Mouse (Mus musculus): ENCODE data around the gene Flot2. TPM values are rescaled to one million over a fixed set of nuclear protein-coding genes. Genes with fewer than 3 reads are reported as not detected.

Gene Flot2
- polyA plus RNA-seq (2015; fragmentation: Nextera tagmentation; extraction: Ambion mirVana), result 80.5 and 86.4 TPM in 2 replicates

- peak within 1 kb of the TSS; percentile 81 for H3K4me3 ChIP-seq
- peak within 1 kb of the TSS; percentile 89 for H3K27ac ChIP-seq
- H3K4me2 ChIP-seq, result peak within 1 kb of the TSS; percentile 72
- H3K36me3 ChIP-seq, result peaks cover 35% of the 10 kb centered on the region
- no peaks in the 10 kb centered on the region for H3K9me3 ChIP-seq
- H3K9ac ChIP-seq, result peak within 1 kb of the TSS; percentile 97
- peaks cover 44% of the 10 kb centered on the region for H3K4me1 ChIP-seq (replicated peaks)
- H3K27me3 ChIP-seq, result no peaks in the 10 kb centered on the region
- peak; percentile 83 for ATAC-seq (ENCODE audit: low FRiP score)
- 2% methylated on average over 53 of the region's 55 CpGs for WGBS
Observed at GRCm38 (mm10) chr11:78037831-78038752, at the start of gene Flot2. TSS of gene Flot2 (plus strand) at chr11:78037931.

DNA sequence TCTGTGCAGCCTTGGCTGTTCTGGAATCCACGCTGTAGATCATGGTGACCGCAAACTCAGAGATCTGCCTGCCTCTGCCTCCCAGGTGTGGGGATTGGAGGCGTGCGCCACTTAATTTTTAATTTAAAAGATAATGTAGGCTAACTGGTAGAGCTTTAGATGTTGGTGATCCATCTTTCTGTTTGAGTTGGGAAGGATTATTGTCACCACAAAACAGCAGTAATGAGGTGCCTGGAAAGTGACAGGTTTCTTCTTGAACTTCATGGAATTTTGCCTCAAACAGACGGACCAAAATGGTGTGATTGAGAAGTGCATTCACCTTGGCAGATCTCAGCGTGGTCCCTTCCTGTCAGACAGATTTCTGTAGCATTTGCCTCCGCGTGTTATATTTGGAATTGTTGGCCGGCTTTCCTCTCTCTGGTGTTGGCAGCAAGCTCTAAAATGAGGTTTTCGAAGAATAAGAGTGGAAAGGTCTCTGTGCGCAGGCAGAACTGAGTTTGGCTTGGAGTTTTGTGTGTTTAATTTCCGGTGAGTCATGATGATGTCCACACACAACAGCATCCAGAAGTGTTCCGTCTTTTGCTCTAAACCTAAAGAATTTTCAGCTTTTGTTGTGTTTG is 48.5 kb upstream of the Flot2 start:
- no peaks in the 10 kb centered on the region for H3K27me3 ChIP-seq
- no peak overlapping the region for H3K4me2 ChIP-seq
- peaks cover 18% of the 10 kb centered on the region for H3K4me1 ChIP-seq (replicated peaks)
- WGBS, result 96% methylated on average over 13 of the region's 13 CpGs
- H3K4me3 ChIP-seq, result no peak overlapping the region
- H3K27ac ChIP-seq, result no peak overlapping the region
- no peak for ATAC-seq (ENCODE audit: low FRiP score)
- H3K9ac ChIP-seq, result no peak overlapping the region
- H3K36me3 ChIP-seq, result peaks cover 26% of the 10 kb centered on the region
- H3K9me3 ChIP-seq, result no peaks in the 10 kb centered on the region

DNA sequence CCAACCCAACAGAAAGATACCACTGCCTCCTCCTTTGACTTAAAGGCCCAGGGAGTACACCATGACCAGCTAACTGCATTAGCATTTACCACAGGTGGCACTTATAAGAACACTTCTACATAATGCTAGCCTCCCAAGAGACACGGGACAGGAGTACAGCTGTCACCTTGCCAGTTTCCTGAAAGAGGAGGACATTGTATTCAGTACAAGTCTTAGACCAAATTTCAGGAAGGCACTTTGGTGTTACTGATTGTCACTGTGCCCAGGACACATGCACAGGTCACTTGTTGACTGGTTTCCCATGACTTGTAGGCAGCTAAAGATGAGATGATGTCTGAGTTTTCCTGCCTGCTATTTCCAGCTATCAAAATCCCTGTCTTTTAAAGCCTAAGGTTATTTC is 42.2 kb upstream of the Flot2 start:
- peaks cover 11% of the 10 kb centered on the region; the same call in 1 of the 2 replicates for H3K36me3 ChIP-seq
- H3K4me3 ChIP-seq, result no peak overlapping the region
- H3K9me3 ChIP-seq, result no peaks in the 10 kb centered on the region
- no peaks in the 10 kb centered on the region for H3K27me3 ChIP-seq
- no peak for ATAC-seq (ENCODE audit: low FRiP score)
- 0 out of 2 replicates have a peak, but pooled peaks cover 4% of the 10 kb centered on the region for H3K4me1 ChIP-seq (replicated peaks)
- no peak overlapping the region for H3K9ac ChIP-seq
- H3K27ac ChIP-seq, result no peak overlapping the region
- H3K4me2 ChIP-seq, result no peak overlapping the region
- 100% methylated on average over 1 of the region's 1 CpGs for WGBS

- ATAC-seq (ENCODE audit: low FRiP score), result no peak
- 97% methylated on average over 5 of the region's 5 CpGs for WGBS
- Histone ChIP-seq H3K4me3 (no peak overlapping the region), H3K4me2 (no peak overlapping the region), H3K27me3 (no peaks in the 10 kb centered on the region), H3K9me3 (no peaks in the 10 kb centered on the region), H3K36me3 (peaks cover 53% of the 10 kb centered on the region), H3K4me1 (replicated peaks) (peaks cover 11% of the 10 kb centered on the region), H3K27ac (no peak overlapping the region), H3K9ac (no peak overlapping the region)
Observed at GRCm38 (mm10) chr11:78006446-78006845, 31.3 kb upstream of the Flot2 start.

DNA sequence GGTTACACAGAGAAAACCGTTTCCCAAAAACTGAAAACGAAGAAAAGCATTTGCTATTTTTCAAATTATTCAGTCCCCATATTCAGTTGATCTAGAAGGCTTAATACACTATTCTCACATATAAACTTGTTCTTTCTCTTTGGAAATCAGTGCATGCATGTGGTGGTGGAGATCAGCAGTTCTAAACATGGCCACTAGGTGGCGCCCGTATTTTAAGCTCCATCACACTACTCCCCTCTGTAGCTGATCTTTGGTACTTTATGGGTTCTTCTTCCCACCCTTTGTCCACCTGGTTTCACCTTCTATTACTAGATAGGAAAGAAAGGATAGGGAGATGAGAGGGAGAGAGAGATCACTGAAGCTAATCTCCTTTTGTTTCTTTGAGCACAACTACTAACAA is 18.1 kb upstream of the Flot2 start:
- H3K4me1 ChIP-seq (replicated peaks), result no peaks in the 10 kb centered on the region
- no peak overlapping the region for H3K4me3 ChIP-seq
- H3K9me3 ChIP-seq, result no peaks in the 10 kb centered on the region
- 21% methylated on average over 4 of the region's 4 CpGs for WGBS
- no peak for ATAC-seq (ENCODE audit: low FRiP score)
- H3K36me3 ChIP-seq, result peaks cover 87% of the 10 kb centered on the region
- H3K9ac ChIP-seq, result no peak overlapping the region
- H3K4me2 ChIP-seq, result no peak overlapping the region
- H3K27me3 ChIP-seq, result no peaks in the 10 kb centered on the region
- no peak overlapping the region for H3K27ac ChIP-seq

DNA sequence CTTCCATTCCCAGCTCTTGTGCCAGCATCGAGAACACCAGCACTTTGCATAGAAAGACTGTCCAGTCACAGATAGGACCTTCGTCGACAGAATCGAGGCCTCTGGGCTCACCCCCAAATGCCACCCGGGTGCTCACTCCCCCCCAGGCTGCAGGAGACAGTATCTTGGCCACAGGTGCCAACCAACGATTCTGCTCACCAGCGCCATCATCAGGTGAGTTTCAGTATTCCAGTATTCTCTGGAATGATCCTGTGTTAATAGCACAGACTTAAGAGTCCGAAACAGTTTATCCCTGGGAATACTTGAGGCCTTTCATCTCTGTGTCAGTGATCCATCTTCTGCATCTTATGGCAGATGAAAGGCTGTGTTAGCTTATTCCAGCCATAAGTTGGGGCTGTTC is 14.1 kb upstream of the Flot2 start:
- Histone ChIP-seq H3K4me1 (replicated peaks) (no peaks in the 10 kb centered on the region), H3K9me3 (no peaks in the 10 kb centered on the region), H3K36me3 (peaks cover 85% of the 10 kb centered on the region), H3K4me3 (no peak overlapping the region), H3K27ac (no peak overlapping the region), H3K9ac (no peak overlapping the region), H3K4me2 (no peak overlapping the region), H3K27me3 (no peaks in the 10 kb centered on the region)
- no peak for ATAC-seq (ENCODE audit: low FRiP score)
- WGBS, result 87% methylated on average over 8 of the region's 8 CpGs

DNA sequence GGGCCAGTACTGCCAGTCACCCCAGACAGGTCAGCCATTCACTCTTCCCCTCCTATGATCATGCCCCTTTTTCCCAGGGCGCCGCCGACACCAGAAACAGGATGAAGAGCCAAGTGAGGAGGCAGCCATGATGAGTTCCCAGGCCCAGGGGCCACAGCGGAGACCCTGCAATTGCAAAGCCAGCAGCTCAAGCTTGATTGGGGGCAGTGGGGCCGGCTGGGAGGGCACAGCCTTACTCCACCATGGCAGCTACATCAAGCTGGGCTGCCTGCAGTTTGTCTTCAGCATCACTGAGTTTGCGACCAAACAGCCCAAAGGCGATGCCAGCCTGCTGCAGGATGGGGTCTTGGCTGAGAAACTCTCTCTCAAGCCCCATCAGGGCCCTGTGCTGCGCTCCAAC is 8.5 kb upstream of the Flot2 start:
- Histone ChIP-seq H3K27ac (no peak overlapping the region), H3K36me3 (peaks cover 59% of the 10 kb centered on the region), H3K4me2 (no peak overlapping the region), H3K9ac (0 out of 2 replicates have a peak overlapping the region, but pooled peaks have one; percentile 5), H3K9me3 (no peaks in the 10 kb centered on the region), H3K27me3 (no peaks in the 10 kb centered on the region), H3K4me1 (replicated peaks) (peaks cover 25% of the 10 kb centered on the region), H3K4me3 (no peak overlapping the region)
- 88% methylated on average over 8 of the region's 8 CpGs for WGBS
- no peak for ATAC-seq (ENCODE audit: low FRiP score)

DNA sequence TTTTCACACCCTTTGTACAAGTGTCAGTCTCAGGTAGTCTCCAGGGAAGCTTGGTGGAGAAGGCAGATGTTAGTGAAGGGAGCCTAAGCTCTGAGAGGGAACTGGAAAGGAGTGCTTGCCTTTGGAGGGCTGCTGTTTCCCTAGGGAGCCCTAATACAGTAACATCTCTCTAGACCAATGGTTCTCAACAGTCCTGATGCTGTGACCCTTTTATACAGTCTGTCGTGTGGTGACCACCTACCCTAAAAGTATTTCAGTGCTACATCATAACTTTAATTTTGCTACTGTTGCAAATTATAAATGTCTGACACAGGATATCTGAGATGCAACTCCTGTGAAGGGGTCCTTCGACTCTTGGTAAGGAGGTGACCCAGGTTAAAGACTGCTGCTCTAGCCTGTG is 7.1 kb upstream of the Flot2 start:
- no peak overlapping the region for H3K27ac ChIP-seq
- H3K9me3 ChIP-seq, result no peaks in the 10 kb centered on the region
- no peaks in the 10 kb centered on the region for H3K27me3 ChIP-seq
- H3K4me2 ChIP-seq, result no peak overlapping the region
- peaks cover 32% of the 10 kb centered on the region for H3K4me1 ChIP-seq (replicated peaks)
- H3K36me3 ChIP-seq, result peaks cover 57% of the 10 kb centered on the region
- no peak for ATAC-seq (ENCODE audit: low FRiP score)
- 79% methylated on average over 2 of the region's 2 CpGs for WGBS
- no peak overlapping the region for H3K9ac ChIP-seq
- H3K4me3 ChIP-seq, result no peak overlapping the region

GRCm38 (mm10) chr11:78031389-78031788 is 6.3 kb upstream of the Flot2 start:
- Histone ChIP-seq H3K9ac (peak overlapping the region; percentile 92; the same call in 1 of the 2 replicates), H3K4me3 (peak overlapping the region; percentile 75), H3K27me3 (no peaks in the 10 kb centered on the region), H3K9me3 (no peaks in the 10 kb centered on the region), H3K4me1 (replicated peaks) (peaks cover 32% of the 10 kb centered on the region), H3K27ac (peak overlapping the region; percentile 97), H3K36me3 (peaks cover 49% of the 10 kb centered on the region), H3K4me2 (peak overlapping the region; percentile 68)
- no peak for ATAC-seq (ENCODE audit: low FRiP score)
- 45% methylated on average over 6 of the region's 6 CpGs for WGBS

- H3K4me2 ChIP-seq, result peak within 1 kb of the TSS; percentile 68
- H3K27ac ChIP-seq, result peak within 1 kb of the TSS; percentile 97
- peak within 1 kb of the TSS; percentile 92 for H3K9ac ChIP-seq
- H3K4me1 ChIP-seq (replicated peaks), result peaks cover 38% of the 10 kb centered on the region
- no peaks in the 10 kb centered on the region for H3K9me3 ChIP-seq
- peak within 1 kb of the TSS; percentile 75 for H3K4me3 ChIP-seq
- no peaks in the 10 kb centered on the region for H3K27me3 ChIP-seq
- WGBS, result under 1% methylated on average over 95 of the region's 96 CpGs
- ATAC-seq (ENCODE audit: low FRiP score), result peak; percentile 92
- H3K36me3 ChIP-seq, result peaks cover 48% of the 10 kb centered on the region
Observed at GRCm38 (mm10) chr11:78031947-78032808, 5.6 kb upstream of the Flot2 start, which contains the start of gene Dhrs13. TSS of gene Dhrs13 (plus strand) at chr11:78032280.

GRCm38 (mm10) chr11:78032809-78033195 is 4.9 kb upstream of the Flot2 start:
- Histone ChIP-seq H3K4me1 (replicated peaks) (peaks cover 43% of the 10 kb centered on the region), H3K9ac (peak overlapping the region; percentile 92), H3K4me3 (peak overlapping the region; percentile 75), H3K36me3 (peaks cover 42% of the 10 kb centered on the region), H3K4me2 (peak overlapping the region; percentile 68), H3K27me3 (no peaks in the 10 kb centered on the region), H3K9me3 (no peaks in the 10 kb centered on the region), H3K27ac (peak overlapping the region; percentile 97)
- WGBS, result 10% methylated on average over 5 of the region's 5 CpGs
- no peak for ATAC-seq (ENCODE audit: low FRiP score)

All from hindbrain, embryonic 13.5 days (tissue).